Comparison of ENCODE assay signal across 30 mouse cellular contexts in the genomic region with DNA sequence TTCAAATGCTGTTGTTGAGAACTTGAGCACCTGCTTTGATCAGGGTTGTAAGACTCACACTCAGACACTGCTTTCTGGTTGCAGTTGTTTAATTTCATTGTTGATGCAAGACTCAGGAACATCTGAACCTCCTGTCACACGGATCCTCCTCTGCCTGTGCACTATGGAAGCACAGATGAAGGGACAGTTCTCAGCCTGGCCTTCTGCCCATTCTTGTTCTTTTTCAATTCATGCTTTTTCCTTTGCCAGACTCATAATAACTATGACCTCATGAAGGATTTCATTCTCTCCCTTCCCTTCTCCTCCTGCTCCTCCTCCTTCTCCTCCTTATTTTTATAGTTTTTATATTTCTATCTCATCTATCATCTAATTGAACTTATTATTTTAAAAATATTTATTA.
DNase-seq lines count a peak whose midpoint lies in the region; ATAC-seq and TF ChIP-seq lines count a peak whose summit lies in the region.
"Had no signal": no experiment of that assay in that cellular context is flagged by ENCODE, and none has a peak within 500 bp of the region (broad histone marks: within the 10 kb centered on the region; RNA-seq: fewer than 3 reads in every experiment).

No protein-coding gene starts in this region.

- no peaks in the 10 kb centered on the region for H3K9me3 ChIP-seq in heart, postnatal 0 days (replicated peaks; ENCODE audit: control insufficient read depth, low read length)
- H3K9me3 ChIP-seq: forebrain, embryonic 13.5 days; limb, embryonic 10.5 days; limb, embryonic 15.5 days; liver, embryonic 13.5 days; midbrain, embryonic 13.5 days; neural tube, embryonic 15.5 days; stomach, embryonic 15.5 days had no signal

- H3K27ac ChIP-seq in heart, postnatal 0 days (ENCODE audit: low read depth), result no peak overlapping the region
- H3K27ac ChIP-seq: forebrain, embryonic 13.5 days; limb, embryonic 10.5 days; limb, embryonic 15.5 days; liver, embryonic 13.5 days; macrophage; midbrain, embryonic 13.5 days; neural tube, embryonic 15.5 days; stomach, embryonic 15.5 days had no signal

- no peak overlapping the region for H3K4me2 ChIP-seq in heart, postnatal 0 days (ENCODE audit: low read depth, low read length)
- H3K4me2 ChIP-seq: forebrain, embryonic 13.5 days; limb, embryonic 15.5 days; liver, embryonic 13.5 days; midbrain, embryonic 13.5 days; neural tube, embryonic 15.5 days; stomach, embryonic 15.5 days had no signal

- peak; percentile 16 for DNase-seq in heart, postnatal 0 days (ENCODE audit: low spot score)
- no peak for DNase-seq in heart, postnatal 25 days (ENCODE audit: low spot score)
- peak; percentile 12 for DNase-seq in kidney, postnatal 10 days
- no peak for DNase-seq in kidney, adult 9 months
- DNase-seq in adipocyte (ENCODE audit: low spot score), result peak; percentile 53
- peak; percentile 11 for DNase-seq in brain, adult 2 months (ENCODE audit: low read depth, low spot score)
- no peak for DNase-seq in embryo, embryonic 9.5 days (ENCODE audit: extremely low spot score)
- DNase-seq: adrenal gland, adult 2 months; adrenal gland, postnatal 36 days; B cell, adult 2 months; cerebellum, adult 11 months; cerebellum, adult 9-10 months; gastrocnemius, postnatal 25 days; heart, adult 11 months; kidney, adult 8-10 months; kidney, postnatal 14 days; layer of hippocampus, adult 9-11 months; liver, embryonic 13.5 days; lung, adult 18-20 months; retina, postnatal 1 day; right cerebral cortex, postnatal 14 days; thymus, postnatal 14 days had no signal

- 33% methylated on average over 1 of the region's 1 CpGs for WGBS in heart, postnatal 0 days

- no peak for TF ChIP-seq CTCF in heart, postnatal 0 days (IDR thresholded peaks at IDR 0.05; ENCODE audit: low read depth)

- H3K9ac ChIP-seq in heart, postnatal 0 days (replicated peaks; ENCODE audit: low read depth, low read length), result no peak overlapping the region
- H3K9ac ChIP-seq: forebrain, embryonic 13.5 days; limb, embryonic 15.5 days; liver, embryonic 13.5 days; midbrain, embryonic 13.5 days; neural tube, embryonic 15.5 days; stomach, embryonic 15.5 days had no signal

- intact Hi-C loops in heart, postnatal 25 days (cut with DNase I), result loop anchor here (10.0 kb wide), 1 partner anchor 197 kb away; a partner anchor contains a TSS

- H3K27me3 ChIP-seq in heart, postnatal 0 days (ENCODE audit: control insufficient read depth, insufficient read depth, low read length), result no peaks in the 10 kb centered on the region
- H3K27me3 ChIP-seq: forebrain, embryonic 13.5 days; limb, embryonic 15.5 days; liver, embryonic 13.5 days; midbrain, embryonic 13.5 days; neural tube, embryonic 15.5 days; stomach, embryonic 15.5 days had no signal

- H3K4me3 ChIP-seq in heart, postnatal 0 days (ENCODE audit: low read depth, low read length), result no peak overlapping the region
- H3K4me3 ChIP-seq: forebrain, embryonic 13.5 days; limb, embryonic 10.5 days; limb, embryonic 15.5 days; liver, embryonic 13.5 days; midbrain, embryonic 13.5 days; neural tube, embryonic 15.5 days; stomach, embryonic 15.5 days had no signal

- ATAC-seq in heart, postnatal 0 days (ENCODE audit: insufficient read depth, low read depth), result no peak
- ATAC-seq: forebrain, embryonic 13.5 days; intestine, embryonic 16.5 days; midbrain, embryonic 13.5 days had no signal

- no peaks in the 10 kb centered on the region for H3K4me1 ChIP-seq in heart, postnatal 0 days (ENCODE audit: control insufficient read depth, insufficient read depth)
- H3K4me1 ChIP-seq: forebrain, embryonic 13.5 days; liver, embryonic 13.5 days; midbrain, embryonic 13.5 days; neural tube, embryonic 15.5 days; stomach, embryonic 15.5 days had no signal

- no peak for TF ChIP-seq EP300 in heart, postnatal 0 days (IDR thresholded peaks at IDR 0.05; ENCODE audit: low read depth)

- no peaks in the 10 kb centered on the region for H3K36me3 ChIP-seq in heart, postnatal 0 days (replicated peaks; ENCODE audit: control insufficient read depth, insufficient read depth, low read length)
- H3K36me3 ChIP-seq: limb, embryonic 10.5 days; limb, embryonic 15.5 days; liver, embryonic 13.5 days; midbrain, embryonic 13.5 days; neural tube, embryonic 15.5 days; stomach, embryonic 15.5 days had no signal

Comparison
In these comparisons a context has a peak if more than half of its experiments do, and no peak if none do; other contexts are left out.
1. DNase-seq: peak in heart, postnatal 0 days (single experiment), kidney, postnatal 10 days (single experiment), adipocyte (single experiment) and brain, adult 2 months (single experiment); none in heart, postnatal 25 days (single experiment), kidney, adult 9 months (single experiment) and embryo, embryonic 9.5 days (single experiment).